Mouse (Mus musculus) forebrain, postnatal 0 days (tissue): Measurements from ENCODE around the gene Inpp5k. TPM values are rescaled to one million over a fixed set of nuclear protein-coding genes. Genes with fewer than 3 reads are reported as not detected.
A peak's percentile ranks its signal among the peaks of the same experiment; 100 is the strongest.

Experiments
- ATAC-seq: fragments of 200-750 bp; cut with Nextera tagmentation; 2 replicates; pipeline ENCODE4 v1.8.0; 2017; ENCODE audit warnings: mild to moderate bottlenecking, moderate library complexity
- DNase-seq: peaks from one replicate; pipeline ENCODE4 v3.0.0-alpha.2; 2015
- H3K27ac ChIP-seq: fragments of 300-500 bp; sonication (generic); 2 replicates; pipeline ENCODE4 v1.5.1; 2014; ENCODE audit warnings: low read depth, mild to moderate bottlenecking, antibody characterized with exemption, low read length, moderate library complexity, mixed read lengths
- H3K27me3 ChIP-seq: fragments of 300-500 bp; sonication (generic); 2 replicates; pipeline ENCODE4 v1.6.1; 2014; ENCODE audit warnings: mild to moderate bottlenecking, low read length, mixed read lengths; ENCODE audit not compliant: insufficient read depth
- H3K36me3 ChIP-seq: fragments of 300-500 bp; sonication (generic); 2 replicates; pipeline ENCODE4 v1.6.1; 2014; ENCODE audit warnings: mild to moderate bottlenecking, moderate library complexity; ENCODE audit not compliant: insufficient read depth
- H3K4me1 ChIP-seq: fragments of 300-500 bp; sonication (generic); 2 replicates; pipeline ENCODE4 v1.6.1; 2014; ENCODE audit warnings: antibody characterized with exemption; ENCODE audit not compliant: insufficient read depth
- H3K4me2 ChIP-seq: fragments of 300-500 bp; sonication (generic); 2 replicates; pipeline ENCODE4 v1.6.1; 2014; ENCODE audit warnings: low read depth, mild to moderate bottlenecking, moderate library complexity
- H3K4me3 ChIP-seq: fragments of 300-500 bp; sonication (generic); 2 replicates; pipeline ENCODE4 v1.5.1; 2014; ENCODE audit warnings: low read depth, low read length, mixed read lengths
- H3K9ac ChIP-seq: fragments of 300-500 bp; sonication (generic); 2 replicates; pipeline ENCODE4 v1.6.1; 2014; ENCODE audit warnings: mild to moderate bottlenecking
- H3K9me3 ChIP-seq: fragments of 300-500 bp; sonication (generic); 2 replicates; pipeline ENCODE4 v1.6.1; 2016; ENCODE audit warnings: low read length
- CTCF ChIP-seq: sonication (generic); IDR thresholded peaks from 2 replicates; pipeline ENCODE4 v1.5.1; 2016; ENCODE audit warnings: antibody characterized with exemption, control low read depth, low read depth
- WGBS: fragments of 180-500 bp; shearing (Covaris S2); extraction: QIAGEN DNeasy Blood & Tissue Kit; methylation state at CpG from one replicate; pipeline ENCODE4 v1.1.7; 2014; 5-methylcytosine and 5-hydroxymethylcytosine counted together
- polyA plus RNA-seq: library from polyadenylated mRNA; unstranded; fragments of >200 nt; fragmentation: Nextera tagmentation; extraction: Ambion mirVana; gene quantifications from 2 replicates; pipeline ENCODE4 v1.2.1, GENCODE M21; 2015
- total RNA-seq: library from RNA; depleted of rRNA; stranded (reverse); fragments of >200 nt; gene quantifications from 2 replicates; pipeline ENCODE4 v1.2.3, GENCODE M21; 2014

The Inpp5k gene
- total and polyA plus RNA-seq, 2 experiments from 2014 or later, result 50.7 to 57.4 TPM

- 3% methylated on average over 42 of the region's 45 CpGs for WGBS
- Histone ChIP-seq H3K4me2 (peak overlapping the region; percentile 87), H3K27me3 (no peaks in the 10 kb centered on the region), H3K36me3 (no peaks in the 10 kb centered on the region), H3K9ac (peak overlapping the region; percentile 47), H3K9me3 (no peaks in the 10 kb centered on the region), H3K4me3 (peak overlapping the region; percentile 38), H3K4me1 (peaks cover 14% of the 10 kb centered on the region), H3K27ac (no peak overlapping the region)
- peak; percentile 42 for DNase-seq
- TF ChIP-seq CTCF, result no peak; the same call in 1 of the 2 replicates
- ATAC-seq, result peak; percentile 34; the same call in 1 of the 2 replicates
Observed at GRCm38 (mm10) chr11:75653781-75654470, 23.1 kb downstream of the Inpp5k start.

GRCm38 (mm10) chr11:75654471-75655390 is 23.9 kb downstream of the Inpp5k start:
- H3K4me2 ChIP-seq, result peak overlapping the region; percentile 87
- no peaks in the 10 kb centered on the region for H3K9me3 ChIP-seq
- no peaks in the 10 kb centered on the region for H3K27me3 ChIP-seq
- peak overlapping the region; percentile 38 for H3K4me3 ChIP-seq
- ATAC-seq, result no peak
- DNase-seq, result no peak
- H3K4me1 ChIP-seq, result peaks cover 14% of the 10 kb centered on the region
- WGBS, result 49% methylated on average over 25 of the region's 25 CpGs
- TF ChIP-seq CTCF, result no peak
- no peak overlapping the region; the same call in 1 of the 2 replicates for H3K27ac ChIP-seq
- H3K36me3 ChIP-seq, result no peaks in the 10 kb centered on the region; the same call in 1 of the 2 replicates
- H3K9ac ChIP-seq, result peak overlapping the region; percentile 47; the same call in 1 of the 2 replicates

GRCm38 (mm10) chr11:75655621-75656545 is 25.1 kb downstream of the Inpp5k start:
- H3K4me1 ChIP-seq, result peaks cover 14% of the 10 kb centered on the region

GRCm38 (mm10) chr11:75656621-75657590 is 26.1 kb downstream of the Inpp5k start:
- peak overlapping the region; percentile 69 for H3K4me3 ChIP-seq
- H3K4me2 ChIP-seq, result peak overlapping the region; percentile 98
- no peak overlapping the region for H3K27ac ChIP-seq
- TF ChIP-seq CTCF, result no peak
- peaks cover 14% of the 10 kb centered on the region for H3K4me1 ChIP-seq
- H3K27me3 ChIP-seq, result no peaks in the 10 kb centered on the region
- H3K9ac ChIP-seq, result peak overlapping the region; percentile 84
- H3K9me3 ChIP-seq, result no peaks in the 10 kb centered on the region
- DNase-seq, result no peak
- ATAC-seq, result no peak
- WGBS, result 67% methylated on average over 20 of the region's 20 CpGs
- H3K36me3 ChIP-seq, result peaks cover 13% of the 10 kb centered on the region; the same call in 1 of the 2 replicates

More at GRCm38 (mm10) chr11:75655621-75656545, 25.1 kb downstream of the Inpp5k start:
- Histone ChIP-seq H3K4me3 (peak overlapping the region; percentile 69), H3K36me3 (peaks cover 3% of the 10 kb centered on the region; the same call in 1 of the 2 replicates), H3K4me2 (peak overlapping the region; percentile 98), H3K27me3 (no peaks in the 10 kb centered on the region), H3K27ac (no peak overlapping the region), H3K9ac (peak overlapping the region; percentile 84), H3K9me3 (no peaks in the 10 kb centered on the region)
- DNase-seq (peak; percentile 55), ATAC-seq (peak; percentile 35)
- 2% methylated on average over 78 of the region's 78 CpGs for WGBS
- TF ChIP-seq CTCF, result no peak

GRCm38 (mm10) chr11:75657841-75658240 is 27.1 kb downstream of the Inpp5k start:
- Histone ChIP-seq H3K27ac (no peak overlapping the region), H3K4me3 (no peak overlapping the region), H3K9ac (no peak overlapping the region), H3K4me1 (peaks cover 7% of the 10 kb centered on the region), H3K36me3 (peaks cover 20% of the 10 kb centered on the region; the same call in 1 of the 2 replicates), H3K9me3 (no peaks in the 10 kb centered on the region), H3K27me3 (no peaks in the 10 kb centered on the region), H3K4me2 (no peak overlapping the region)
- TF ChIP-seq CTCF, result no peak
- no peak for DNase-seq
- no peak for ATAC-seq
